Mouse (Mus musculus) heart, postnatal 0 days (tissue): ENCODE measurements around the gene Filip1l. TPM values are rescaled to one million over a fixed set of nuclear protein-coding genes. Genes with fewer than 3 reads are reported as not detected.

Experiments
- ATAC-seq: fragments of 200-750 bp; cut with Nextera tagmentation; 2 replicates; pipeline ENCODE4 v1.8.0; 2017; ENCODE audit warnings: low read depth, moderate number of reproducible peaks, moderate library complexity; ENCODE audit not compliant: insufficient read depth
- DNase-seq: peaks from one replicate; pipeline ENCODE4 v3.0.0-alpha.2; 2016; ENCODE audit warnings: low spot score
- H3K27ac ChIP-seq: fragments of 300-500 bp; sonication (generic); 2 replicates; pipeline ENCODE4 v1.5.1; 2014; ENCODE audit warnings: low read depth, mild to moderate bottlenecking
- H3K27me3 ChIP-seq: fragments of 300-500 bp; sonication (generic); 2 replicates; pipeline ENCODE4 v1.6.1; 2014; ENCODE audit warnings: low read length, mixed read lengths; ENCODE audit not compliant: control insufficient read depth, insufficient read depth
- H3K36me3 ChIP-seq: fragments of 300-500 bp; sonication (generic); replicated peaks from 2 replicates; pipeline ENCODE4 v1.6.1; 2014; ENCODE audit warnings: low read length, mixed read lengths; ENCODE audit not compliant: control insufficient read depth, insufficient read depth
- H3K4me1 ChIP-seq: fragments of 300-500 bp; sonication (generic); 2 replicates; pipeline ENCODE4 v1.6.1; 2014; ENCODE audit warnings: antibody characterized with exemption; ENCODE audit not compliant: control insufficient read depth, insufficient read depth
- H3K4me2 ChIP-seq: fragments of 300-500 bp; sonication (generic); 2 replicates; pipeline ENCODE4 v1.6.1; 2014; ENCODE audit warnings: low read depth, mild to moderate bottlenecking, low read length, moderate library complexity
- H3K4me3 ChIP-seq: fragments of 300-500 bp; sonication (generic); 2 replicates; pipeline ENCODE4 v1.5.1; 2014; ENCODE audit warnings: low read depth, low read length
- H3K9ac ChIP-seq: fragments of 300-500 bp; sonication (generic); replicated peaks from 2 replicates; pipeline ENCODE4 v1.6.1; 2014; ENCODE audit warnings: low read depth, low read length, mixed read lengths
- H3K9me3 ChIP-seq: fragments of 300-500 bp; sonication (generic); replicated peaks from 2 replicates; pipeline ENCODE4 v1.6.1; 2016; ENCODE audit warnings: low read length; ENCODE audit not compliant: control insufficient read depth
- CTCF ChIP-seq: IDR thresholded peaks from 2 replicates; pipeline ENCODE4 v1.5.1; 2016; ENCODE audit warnings: antibody characterized with exemption, control low read depth, low read depth
- EP300 ChIP-seq: IDR thresholded peaks from 2 replicates; pipeline ENCODE4 v1.6.1; 2016; ENCODE audit warnings: antibody characterized with exemption, low read depth
- WGBS: fragments of 180-500 bp; shearing (Covaris S2); extraction: QIAGEN DNeasy Blood & Tissue Kit; methylation state at CpG from one replicate; pipeline ENCODE4 v1.1.7; 2014; 5-methylcytosine and 5-hydroxymethylcytosine counted together
- polyA plus RNA-seq: library from polyadenylated mRNA; unstranded; fragments of >200 nt; fragmentation: Nextera tagmentation; extraction: Ambion mirVana; gene quantifications from 2 replicates; pipeline ENCODE4 v1.2.1, GENCODE M21; 2015
- total RNA-seq: library from RNA; depleted of rRNA; stranded (reverse); fragments of >200 nt; gene quantifications from 2 replicates; pipeline ENCODE4 v1.2.3, GENCODE M21; 2014; ENCODE audit warnings: low replicate concordance; rRNA removed

Filip1l gene
- total and polyA plus RNA-seq, 2 experiments from 2014 or later: 14.1 to 26.0 TPM

- Histone ChIP-seq H3K4me3 (no peak overlapping the region), H3K4me1 (no peaks in the 10 kb centered on the region), H3K36me3 (peaks cover 7% of the 10 kb centered on the region; the same call in 1 of the 2 replicates), H3K27ac (no peak overlapping the region), H3K4me2 (no peak overlapping the region), H3K9ac (no peak overlapping the region), H3K27me3 (no peaks in the 10 kb centered on the region), H3K9me3 (no peaks in the 10 kb centered on the region)
- 36% methylated on average over 7 of the region's 7 CpGs for WGBS
- TF ChIP-seq CTCF (peak; percentile 76), EP300 (no peak)
- DNase-seq (peak; percentile 61), ATAC-seq (no peak)
Measured at GRCm38 (mm10) chr16:57593422-57594157, 240.7 kb downstream of the Filip1l start.

DNA sequence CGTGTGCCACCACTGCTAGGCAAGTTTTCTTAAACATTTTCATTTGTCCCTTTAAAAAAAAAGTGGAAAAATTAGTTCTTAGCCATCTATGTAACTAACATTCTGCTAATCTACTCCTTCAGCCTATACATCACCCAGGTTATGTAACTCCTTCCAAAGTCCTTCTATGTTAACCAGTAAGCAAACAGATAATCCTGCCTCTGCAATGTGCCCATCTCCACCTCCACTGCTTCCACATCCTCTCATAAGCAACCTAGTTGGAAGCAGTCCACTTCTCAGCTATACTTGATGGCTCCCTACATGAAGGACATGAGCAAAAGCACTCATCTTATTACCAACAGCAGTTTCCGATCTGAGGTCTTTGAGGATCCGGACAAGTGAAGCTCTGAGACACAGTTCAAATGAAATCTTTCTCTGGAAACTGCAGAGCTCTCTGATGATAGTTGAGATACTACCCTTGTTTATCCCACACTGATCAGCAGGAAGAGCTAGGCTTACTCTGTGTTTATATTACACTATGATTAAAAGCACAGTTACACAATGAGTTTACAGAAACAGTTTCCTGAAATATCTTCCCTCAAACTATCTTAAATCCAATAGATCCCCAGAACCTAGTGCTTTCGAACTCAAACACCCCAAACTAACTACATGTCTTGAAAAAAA lies 244.5 kb downstream of the Filip1l start:
- Histone ChIP-seq H3K4me2 (no peak overlapping the region), H3K36me3 (peaks cover 7% of the 10 kb centered on the region; the same call in 1 of the 2 replicates), H3K27me3 (no peaks in the 10 kb centered on the region), H3K27ac (no peak overlapping the region), H3K4me1 (no peaks in the 10 kb centered on the region), H3K4me3 (no peak overlapping the region), H3K9me3 (no peaks in the 10 kb centered on the region), H3K9ac (no peak overlapping the region)
- TF ChIP-seq CTCF: no peak
- no peak for TF ChIP-seq EP300
- ATAC-seq (no peak), DNase-seq (no peak)
- 87% methylated on average over 4 of the region's 4 CpGs for WGBS

GRCm38 (mm10) chr16:57601031-57601430 lies 248.1 kb downstream of the Filip1l start:
- no peak for TF ChIP-seq EP300
- no peak for TF ChIP-seq CTCF
- no peak overlapping the region for H3K27ac ChIP-seq
- ATAC-seq (no peak), DNase-seq (no peak)
- H3K27me3 ChIP-seq: no peaks in the 10 kb centered on the region
- H3K4me1 ChIP-seq: 0 out of 2 replicates have a peak, but pooled peaks cover under 1% of the 10 kb centered on the region
- no peak overlapping the region for H3K9ac ChIP-seq
- H3K4me2 ChIP-seq: no peak overlapping the region
- no peak overlapping the region for H3K4me3 ChIP-seq
- no peaks in the 10 kb centered on the region for H3K9me3 ChIP-seq
- peaks cover 7% of the 10 kb centered on the region; the same call in 1 of the 2 replicates for H3K36me3 ChIP-seq

- Histone ChIP-seq H3K4me1 (peaks cover 7% of the 10 kb centered on the region; the same call in 1 of the 2 replicates), H3K27me3 (no peaks in the 10 kb centered on the region), H3K4me2 (peak within 1 kb of the TSS; percentile 89), H3K9ac (peak within 1 kb of the TSS; percentile 57), H3K27ac (peak within 1 kb of the TSS; percentile 54; the same call in 1 of the 2 replicates), H3K36me3 (no peaks in the 10 kb centered on the region), H3K4me3 (peak within 1 kb of the TSS; percentile 85), H3K9me3 (no peaks in the 10 kb centered on the region)
- DNase-seq (peak; percentile 73), ATAC-seq (peak; percentile 90)
- no peak for TF ChIP-seq CTCF
- no peak for TF ChIP-seq EP300
- WGBS: under 1% methylated on average over 64 of the region's 64 CpGs
Measured at GRCm38 (mm10) chr16:57606444-57607227, 253.7 kb downstream of the Filip1l start, which contains the start of gene Cmss1. TSS of gene Cmss1 (minus strand) at chr16:57606864.

- H3K4me2 ChIP-seq: no peak overlapping the region
- 0% methylated on average over 1 of the region's 1 CpGs for WGBS
- H3K4me3 ChIP-seq: no peak overlapping the region
- H3K36me3 ChIP-seq: no peaks in the 10 kb centered on the region
- DNase-seq (peak; percentile 13), ATAC-seq (no peak)
- H3K9ac ChIP-seq: no peak overlapping the region
- no peaks in the 10 kb centered on the region for H3K9me3 ChIP-seq
- H3K4me1 ChIP-seq: peaks cover 5% of the 10 kb centered on the region; the same call in 1 of the 2 replicates
- no peaks in the 10 kb centered on the region for H3K27me3 ChIP-seq
- H3K27ac ChIP-seq: no peak overlapping the region
- TF ChIP-seq CTCF: peak; percentile 74
- no peak for TF ChIP-seq EP300
Measured at GRCm38 (mm10) chr16:57611768-57612167, 258.9 kb downstream of the Filip1l start.

Other genes starting within 250 kb of the Filip1l start
- gene Tomm70a, start 231.4 kb upstream of the Filip1l start, total RNA-seq: 53.5 and 56.8 TPM in 2 replicates
- 29.7 and 35.7 TPM in 2 replicates for gene Tomm70a, start 231.4 kb upstream of the Filip1l start, polyA plus RNA-seq
- gene Nit2, start 185.8 kb upstream of the Filip1l start, total RNA-seq: 21.1 and 40.3 TPM in 2 replicates
- gene Nit2, start 185.8 kb upstream of the Filip1l start, polyA plus RNA-seq: 54.1 and 54.8 TPM in 2 replicates
- 19.3 and 40.9 TPM in 2 replicates for gene Tbc1d23, start 121.6 kb upstream of the Filip1l start, total RNA-seq
- 13.4 and 13.6 TPM in 2 replicates for gene Tbc1d23, start 121.6 kb upstream of the Filip1l start, polyA plus RNA-seq
- gene Tmem30c, start 60.2 kb upstream of the Filip1l start, total RNA-seq: not detected in 2 replicates
- gene Tmem30c, start 60.2 kb upstream of the Filip1l start, polyA plus RNA-seq: 0.04 TPM in 1 of 2 replicates, not detected in the other